Mouse (Mus musculus) intestine, embryonic 15.5 days (tissue): ENCODE measurements at regions not wholly inside any gene's neighbourhood (a gene's known extent, or its start where the extent isn't known, plus 50 kb on each side); places are given as distances from the start of the nearest gene placed in this dataset.
"Not testable (repeated sequence)": the region's sequence is repeated elsewhere in the genome, so short reads cannot be mapped to it uniquely, and the experiment has no call there.

Experiments used
- ATAC-seq: fragments of 200-750 bp; cut with Nextera tagmentation; 2 replicates; pipeline ENCODE4 v1.8.0; 2017; ENCODE audit warnings: moderate TSS enrichment, moderate library complexity
- H3K27ac ChIP-seq: fragments of 300-500 bp; sonication (generic); 2 replicates; pipeline ENCODE4 v1.5.1; 2015; ENCODE audit warnings: mild to moderate bottlenecking, inconsistent platforms
- H3K27me3 ChIP-seq: fragments of 300-500 bp; sonication (generic); replicated peaks from 2 replicates; pipeline ENCODE4 v1.6.1; 2015; ENCODE audit warnings: inconsistent platforms
- H3K36me3 ChIP-seq: fragments of 300-500 bp; sonication (generic); 2 replicates; pipeline ENCODE4 v1.6.1; 2015; ENCODE audit warnings: inconsistent platforms
- H3K4me1 ChIP-seq: fragments of 300-500 bp; sonication (generic); replicated peaks from 2 replicates; pipeline ENCODE4 v1.6.1; 2015; ENCODE audit warnings: inconsistent platforms
- H3K4me2 ChIP-seq: fragments of 300-500 bp; sonication (generic); replicated peaks from 2 replicates; pipeline ENCODE4 v1.6.1; 2015; ENCODE audit warnings: mild to moderate bottlenecking, inconsistent platforms
- H3K4me3 ChIP-seq: fragments of 300-500 bp; sonication (generic); replicated peaks from 2 replicates; pipeline ENCODE4 v1.5.1; 2015; ENCODE audit warnings: inconsistent platforms
- H3K9ac ChIP-seq: fragments of 300-500 bp; sonication (generic); 2 replicates; pipeline ENCODE4 v1.6.1; 2015; ENCODE audit warnings: inconsistent platforms
- H3K9me3 ChIP-seq: fragments of 300-500 bp; sonication (generic); 2 replicates; pipeline ENCODE4 v1.6.1; 2016; ENCODE audit warnings: inconsistent platforms
- whole genome bisulfite sequencing: fragments of 180-500 bp; shearing (Covaris S2); methylation state at CpG from one replicate; pipeline ENCODE4 v1.1.7; 2015; 5-methylcytosine and 5-hydroxymethylcytosine counted together

GRCm38 (mm10) chr6:24384193-24384888, 130.5 kb downstream of the Iqub start:
- no peak for ATAC-seq
- Histone ChIP-seq H3K36me3 (no peaks in the 10 kb centered on the region), H3K27ac (no peak overlapping the region), H3K9me3 (no peaks in the 10 kb centered on the region), H3K9ac (no peak overlapping the region), H3K27me3 (no peaks in the 10 kb centered on the region), H3K4me1 (no peaks in the 10 kb centered on the region), H3K4me2 (no peak overlapping the region), H3K4me3 (no peak overlapping the region)
- 83% methylated on average over 11 of the region's 11 CpGs for WGBS

GRCm38 (mm10) chr6:24379859-24380258, 135.0 kb downstream of the Iqub start:
- Histone ChIP-seq H3K9ac (no peak overlapping the region), H3K36me3 (no peaks in the 10 kb centered on the region), H3K27ac (no peak overlapping the region), H3K9me3 (no peaks in the 10 kb centered on the region), H3K4me1 (no peaks in the 10 kb centered on the region), H3K4me3 (no peak overlapping the region), H3K27me3 (no peaks in the 10 kb centered on the region), H3K4me2 (no peak overlapping the region)
- peak; percentile 91 for ATAC-seq
- 29% methylated on average over 2 of the region's 2 CpGs for WGBS

- Histone ChIP-seq H3K9me3 (no peaks in the 10 kb centered on the region), H3K4me3 (no peak overlapping the region), H3K9ac (no peak overlapping the region), H3K4me1 (no peaks in the 10 kb centered on the region), H3K36me3 (no peaks in the 10 kb centered on the region), H3K4me2 (no peak overlapping the region), H3K27ac (no peak overlapping the region), H3K27me3 (no peaks in the 10 kb centered on the region)
- WGBS = 83% methylated on average over 4 of the region's 4 CpGs
- no peak for ATAC-seq
Observed at GRCm38 (mm10) chr6:24376728-24377127, 138.1 kb downstream of the Iqub start.

- 80% methylated on average over 6 of the region's 6 CpGs for WGBS
- Histone ChIP-seq H3K27ac (no peak overlapping the region), H3K9ac (no peak overlapping the region), H3K36me3 (no peaks in the 10 kb centered on the region), H3K4me3 (no peak overlapping the region), H3K4me1 (no peaks in the 10 kb centered on the region), H3K4me2 (no peak overlapping the region), H3K27me3 (no peaks in the 10 kb centered on the region), H3K9me3 (no peaks in the 10 kb centered on the region)
- no peak for ATAC-seq
Observed at GRCm38 (mm10) chr6:24373161-24373560, 141.7 kb downstream of the Iqub start.

GRCm38 (mm10) chr6:24371680-24372079, 143.2 kb downstream of the Iqub start:
- 47% methylated on average over 1 of the region's 1 CpGs for WGBS

GRCm38 (mm10) chr6:24350882-24351281, 164.0 kb downstream of the Iqub start:
- peak; percentile 82 for ATAC-seq
- Histone ChIP-seq H3K27ac (no peak overlapping the region), H3K36me3 (no peaks in the 10 kb centered on the region), H3K4me1 (no peaks in the 10 kb centered on the region), H3K9me3 (no peaks in the 10 kb centered on the region), H3K27me3 (no peaks in the 10 kb centered on the region), H3K9ac (no peak overlapping the region), H3K4me3 (no peak overlapping the region), H3K4me2 (no peak overlapping the region)
- 16% methylated on average over 5 of the region's 5 CpGs for WGBS

More at GRCm38 (mm10) chr6:24371680-24372079, 143.2 kb downstream of the Iqub start:
- Histone ChIP-seq H3K27me3 (no peaks in the 10 kb centered on the region), H3K4me1 (no peaks in the 10 kb centered on the region), H3K9ac (no peak overlapping the region), H3K4me3 (no peak overlapping the region), H3K4me2 (no peak overlapping the region), H3K36me3 (no peaks in the 10 kb centered on the region), H3K27ac (no peak overlapping the region), H3K9me3 (no peaks in the 10 kb centered on the region)
- peak; percentile 77 for ATAC-seq

GRCm38 (mm10) chr6:24348481-24349062, 166.3 kb downstream of the Iqub start:
- H3K4me1 ChIP-seq = no peaks in the 10 kb centered on the region
- 58% methylated on average over 8 of the region's 8 CpGs for WGBS
- H3K36me3 ChIP-seq = no peaks in the 10 kb centered on the region
- H3K27me3 ChIP-seq = no peaks in the 10 kb centered on the region
- H3K27ac ChIP-seq = peak overlapping the region; percentile 32; the same call in 1 of the 2 replicates
- no peak overlapping the region for H3K9ac ChIP-seq
- no peaks in the 10 kb centered on the region for H3K9me3 ChIP-seq
- no peak for ATAC-seq
- no peak overlapping the region for H3K4me3 ChIP-seq
- H3K4me2 ChIP-seq = no peak overlapping the region

GRCm38 (mm10) chr6:24347745-24348480, 167.0 kb downstream of the Iqub start:
- Histone ChIP-seq H3K36me3 (no peaks in the 10 kb centered on the region), H3K9ac (no peak overlapping the region), H3K4me1 (no peaks in the 10 kb centered on the region), H3K27me3 (no peaks in the 10 kb centered on the region), H3K27ac (peak overlapping the region; percentile 32; the same call in 1 of the 2 replicates), H3K4me3 (no peak overlapping the region), H3K9me3 (no peaks in the 10 kb centered on the region), H3K4me2 (no peak overlapping the region)
- 54% methylated on average over 13 of the region's 13 CpGs for WGBS
- ATAC-seq = peak; percentile 67; the same call in 1 of the 2 replicates

- no peak for ATAC-seq
- no peak overlapping the region for H3K27ac ChIP-seq
- H3K9ac ChIP-seq = no peak overlapping the region
- H3K4me2 ChIP-seq = no peak overlapping the region
- no peaks in the 10 kb centered on the region for H3K4me1 ChIP-seq
- H3K9me3 ChIP-seq = no peaks in the 10 kb centered on the region
- H3K27me3 ChIP-seq = no peaks in the 10 kb centered on the region
- no peak overlapping the region for H3K4me3 ChIP-seq
- no peaks in the 10 kb centered on the region for H3K36me3 ChIP-seq
Observed at GRCm38 (mm10) chr6:24342471-24342870, 172.4 kb downstream of the Iqub start.

- ATAC-seq = no peak
- Histone ChIP-seq H3K27me3 (no peaks in the 10 kb centered on the region), H3K27ac (no peak overlapping the region), H3K4me1 (no peaks in the 10 kb centered on the region), H3K36me3 (no peaks in the 10 kb centered on the region), H3K4me2 (no peak overlapping the region), H3K9me3 (no peaks in the 10 kb centered on the region), H3K9ac (no peak overlapping the region), H3K4me3 (no peak overlapping the region)
- 94% methylated on average over 2 of the region's 2 CpGs for WGBS
Observed at GRCm38 (mm10) chr6:24342056-24342455, 172.8 kb downstream of the Iqub start.

GRCm38 (mm10) chr6:24340107-24340506, 172.2 kb upstream of the Slc13a1 start:
- not testable (repeated sequence) for H3K27me3 ChIP-seq, H3K27ac ChIP-seq, H3K9ac ChIP-seq, H3K9me3 ChIP-seq, H3K4me1 ChIP-seq, H3K36me3 ChIP-seq, H3K4me2 ChIP-seq, H3K4me3 ChIP-seq
- 61% methylated on average over 4 of the region's 4 CpGs for WGBS
- ATAC-seq = peak; percentile 56; the same call in 1 of the 2 replicates

GRCm38 (mm10) chr6:24325215-24325614, 157.3 kb upstream of the Slc13a1 start:
- Histone ChIP-seq H3K4me3 (no peak overlapping the region), H3K27me3 (no peaks in the 10 kb centered on the region), H3K27ac (no peak overlapping the region), H3K9me3 (no peaks in the 10 kb centered on the region), H3K4me1 (no peaks in the 10 kb centered on the region), H3K9ac (no peak overlapping the region), H3K4me2 (no peak overlapping the region), H3K36me3 (no peaks in the 10 kb centered on the region)
- no peak for ATAC-seq
